18 mouse cellular contexts compared by ENCODE assay signal in the genomic region with DNA sequence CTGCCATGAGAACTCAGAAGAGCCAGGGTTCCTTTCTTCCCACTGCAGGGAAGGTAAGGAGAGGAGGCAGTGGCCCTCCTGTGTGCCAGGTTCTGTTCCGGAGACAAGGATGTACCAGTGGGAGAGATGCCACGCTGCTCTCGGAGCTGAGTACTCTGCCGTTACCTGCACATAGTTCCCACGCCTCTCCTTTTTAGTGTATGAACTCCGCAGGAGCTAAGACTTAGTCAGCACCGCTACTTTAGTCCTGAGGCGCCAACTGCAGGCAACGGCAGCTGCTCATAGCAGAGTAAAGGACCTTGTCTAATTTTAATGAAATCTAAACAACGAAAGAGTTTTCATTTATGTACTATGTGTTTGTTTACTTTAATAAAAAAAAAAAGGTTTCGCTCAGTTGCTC. TPM values are rescaled to one million over a fixed set of nuclear protein-coding genes. Genes with fewer than 3 reads are reported as not detected.
DNase-seq lines count a peak whose midpoint lies in the region; ATAC-seq lines count a peak whose summit lies in the region.
"Had no signal": no experiment of that assay in that cellular context is flagged by ENCODE, and none has a peak within 500 bp of the region (broad histone marks: within the 10 kb centered on the region; RNA-seq: fewer than 3 reads in every experiment).

No protein-coding gene starts in this region.

- no peaks in the 10 kb centered on the region for H3K36me3 ChIP-seq in heart, embryonic 10.5 days
- no peaks in the 10 kb centered on the region for H3K36me3 ChIP-seq in limb, embryonic 12.5 days
- H3K36me3 ChIP-seq in limb, embryonic 10.5 days, result no peaks in the 10 kb centered on the region
- H3K36me3 ChIP-seq: hindbrain, embryonic 12.5 days; liver, embryonic 12.5 days; midbrain, embryonic 12.5 days; neural tube, embryonic 15.5 days had no signal

- H3K27me3 ChIP-seq in heart, embryonic 10.5 days (ENCODE audit: insufficient read depth, poor library complexity, severe bottlenecking), result no peaks in the 10 kb centered on the region
- H3K27me3 ChIP-seq in limb, embryonic 12.5 days, result no peaks in the 10 kb centered on the region
- no peaks in the 10 kb centered on the region for H3K27me3 ChIP-seq in limb, embryonic 10.5 days (ENCODE audit: low read depth, poor library complexity, severe bottlenecking)
- H3K27me3 ChIP-seq: hindbrain, embryonic 12.5 days; liver, embryonic 12.5 days; midbrain, embryonic 12.5 days; neural tube, embryonic 15.5 days had no signal

- peak overlapping the region; percentile 69 for H3K27ac ChIP-seq in heart, embryonic 10.5 days
- H3K27ac ChIP-seq in limb, embryonic 12.5 days, result 0 out of 2 replicates have a peak overlapping the region, but pooled peaks have one; percentile 53
- no peak overlapping the region for H3K27ac ChIP-seq in limb, embryonic 10.5 days
- H3K27ac ChIP-seq: hindbrain, embryonic 12.5 days; liver, embryonic 12.5 days; midbrain, embryonic 12.5 days; neural tube, embryonic 15.5 days had no signal

- intact Hi-C loops in heart, postnatal 36 days (cut with DNase I), result no loop called here

- no peak overlapping the region for H3K9ac ChIP-seq in limb, embryonic 12.5 days (replicated peaks)
- H3K9ac ChIP-seq: forebrain, postnatal 0 days; hindbrain, embryonic 12.5 days; liver, embryonic 12.5 days; midbrain, embryonic 12.5 days; neural tube, embryonic 15.5 days had no signal

- WGBS in heart, embryonic 10.5 days, result 69% methylated on average over 11 of the region's 11 CpGs
- 68% methylated on average over 11 of the region's 11 CpGs for WGBS in limb, embryonic 12.5 days
- WGBS in limb, embryonic 10.5 days, result 79% methylated on average over 11 of the region's 11 CpGs

- no peak for DNase-seq in heart, embryonic 10.5 days (ENCODE audit: low spot score)
- DNase-seq in heart, postnatal 36 days, result no peak
- DNase-seq in limb, embryonic 10.5 days (ENCODE audit: low spot score), result no peak
- DNase-seq in thymus, postnatal 14 days, result peak; percentile 17
- no peak for DNase-seq in thymus, postnatal 25 days
- DNase-seq in thymus, postnatal 4 days, result peak; percentile 31
- DNase-seq: adrenal gland, postnatal 10 days; cerebellum, adult 18-20 months; cerebellum, postnatal 36 days; forebrain, postnatal 0 days; gastrocnemius, postnatal 14 days; kidney, adult 11 months had no signal

- no peak for ATAC-seq in limb, embryonic 12.5 days (ENCODE audit: insufficient number of reproducible peaks, insufficient read depth, low FRiP score, low TSS enrichment, low read depth)
- no peak for ATAC-seq in CD4-positive, CD25-positive, alpha-beta regulatory T cell, adult 4 months
- ATAC-seq: liver, embryonic 12.5 days had no signal

- no peaks in the 10 kb centered on the region for H3K9me3 ChIP-seq in heart, embryonic 10.5 days
- no peaks in the 10 kb centered on the region for H3K9me3 ChIP-seq in limb, embryonic 12.5 days
- no peaks in the 10 kb centered on the region for H3K9me3 ChIP-seq in limb, embryonic 10.5 days (replicated peaks)
- H3K9me3 ChIP-seq: hindbrain, embryonic 12.5 days; liver, embryonic 12.5 days; midbrain, embryonic 12.5 days; neural tube, embryonic 15.5 days had no signal

- peaks cover 46% of the 10 kb centered on the region for H3K4me1 ChIP-seq in heart, embryonic 10.5 days
- peaks cover 10% of the 10 kb centered on the region for H3K4me1 ChIP-seq in limb, embryonic 12.5 days (replicated peaks)
- peaks cover 18% of the 10 kb centered on the region for H3K4me1 ChIP-seq in limb, embryonic 10.5 days
- H3K4me1 ChIP-seq: hindbrain, embryonic 12.5 days; midbrain, embryonic 12.5 days had no signal

- no peak overlapping the region for H3K4me3 ChIP-seq in heart, embryonic 10.5 days
- H3K4me3 ChIP-seq in limb, embryonic 12.5 days (replicated peaks), result no peak overlapping the region
- no peak overlapping the region for H3K4me3 ChIP-seq in limb, embryonic 10.5 days
- H3K4me3 ChIP-seq: hindbrain, embryonic 12.5 days; liver, embryonic 12.5 days; midbrain, embryonic 12.5 days; neural tube, embryonic 15.5 days had no signal

- no peak overlapping the region for H3K4me2 ChIP-seq in limb, embryonic 12.5 days
- H3K4me2 ChIP-seq: hindbrain, embryonic 12.5 days; liver, embryonic 12.5 days; midbrain, embryonic 12.5 days; neural tube, embryonic 15.5 days had no signal

RNA-seq across cellular contexts. Expression of gene Lamc2, which starts 46.0 kb away (rescaled TPM):
- 4.9 and 5.6 TPM in 2 replicates for polyA plus RNA-seq in heart, embryonic 10.5 days (2016; fragmentation: Nextera tagmentation; extraction: Ambion mirVana)
- total RNA-seq in heart, postnatal 36 days (2021), result 1 to 10 TPM; 6.3 to 7.7 TPM
- 5.8 and 6.2 TPM in 2 replicates for polyA plus RNA-seq in limb, embryonic 12.5 days (2016; fragmentation: Nextera tagmentation; extraction: Ambion mirVana)
- polyA plus RNA-seq in limb, embryonic 10.5 days (2016; fragmentation: Nextera tagmentation; extraction: Ambion mirVana), result 3.1 and 3.3 TPM in 2 replicates
- polyA plus RNA-seq in CD4-positive, CD25-positive, alpha-beta regulatory T cell, adult 4 months (2017; shearing (Covaris generic)), result under 1 TPM; 0.35 to 0.50 TPM

Comparison
In these comparisons a context has a peak if more than half of its experiments do, and no peak if none do; other contexts are left out.
1. DNase-seq: peak in thymus, postnatal 14 days (single experiment) and thymus, postnatal 4 days (single experiment); none in heart, embryonic 10.5 days (single experiment), heart, postnatal 36 days (0 of 2), limb, embryonic 10.5 days (single experiment) and thymus, postnatal 25 days (single experiment).